Mouse (Mus musculus) small intestine, adult 2 months (tissue): Measurements from ENCODE around the gene Alg11.

Experiments
- CTCF ChIP-seq: fragments of 200-500 bp; IDR thresholded peaks from 2 replicates; pipeline ENCODE4 v1.5.1; 2012; ENCODE audit warnings: low read depth, mild to moderate bottlenecking, control low read depth, inconsistent platforms, low read length, moderate library complexity, mixed read lengths; ENCODE audit not compliant: insufficient replicate concordance, insufficient read length; ENCODE audit errors: extremely low read depth
- POLR2A ChIP-seq: fragments of 200-500 bp; IDR thresholded peaks from 2 replicates; pipeline ENCODE4 v1.6.1; 2012; ENCODE audit warnings: low read depth, mild to moderate bottlenecking, control low read depth, inconsistent platforms, low read length, moderate library complexity

DNA sequence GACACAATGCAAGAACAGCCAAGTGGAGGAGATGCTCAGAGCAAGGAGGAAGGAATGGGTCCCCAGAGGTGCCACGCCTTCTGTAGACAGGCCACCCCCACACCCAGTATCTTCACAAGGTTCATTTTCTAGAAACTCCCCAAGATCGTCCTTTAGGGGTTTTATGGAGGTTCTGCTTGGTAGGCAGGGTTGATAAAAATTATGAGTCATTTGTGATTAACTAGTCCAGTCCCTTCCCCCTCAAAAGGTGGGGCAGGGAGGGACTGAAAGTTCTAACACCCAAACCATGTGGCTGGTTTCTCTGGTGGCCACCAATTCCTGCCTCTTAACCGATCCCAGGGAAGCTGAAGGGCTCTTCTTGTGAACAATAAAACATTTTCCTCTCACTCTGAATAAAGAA is 3.7 kb upstream of the Alg11 start:
- TF ChIP-seq POLR2A (no peak), CTCF (no peak)
